Mouse (Mus musculus) embryonic fibroblast, embryonic 13.5 days (primary cell): ENCODE data around the gene Ccdc162.

Source experiments
- CTCF ChIP-seq: IDR thresholded peaks from 2 replicates; pipeline ENCODE4 v1.5.1; 2011; ENCODE audit warnings: mild to moderate bottlenecking, control low read depth, low read length, moderate library complexity, borderline replicate concordance; ENCODE audit not compliant: insufficient read depth
- POLR2A ChIP-seq: IDR thresholded peaks from 2 replicates; pipeline ENCODE4 v1.6.1; 2011; ENCODE audit warnings: low read depth, mild to moderate bottlenecking, control low read depth, low read length, moderate library complexity

- TF ChIP-seq POLR2A: no peak
- TF ChIP-seq CTCF: no peak
Observed at GRCm38 (mm10) chr10:41730746-41731145, 14.3 kb upstream of the Ccdc162 start.
